Mouse (Mus musculus): ENCODE results near the gene Nfat5.

GRCm38 (mm10) chr8:107253121-107253520 is 40.1 kb upstream of the Nfat5 start:
- no peak for TF ChIP-seq CTCF (IDR thresholded peaks at IDR 0.05; ENCODE audit: borderline replicate concordance, insufficient read depth, low read length)
- no peak for TF ChIP-seq POLR2A (IDR thresholded peaks at IDR 0.05; ENCODE audit: low read depth, low read length)

Measured in embryonic fibroblast, embryonic 13.5 days (primary cell).